Mouse (Mus musculus) retina, postnatal 1 day (tissue): ENCODE measurements around the gene Ttll13.
A peak's percentile ranks its signal among the peaks of the same experiment; 100 is the strongest.

Experiments
- DNase-seq: peaks from one replicate; pipeline ENCODE4 v3.0.0-alpha.2; 2012

The Ttll13 gene

DNA sequence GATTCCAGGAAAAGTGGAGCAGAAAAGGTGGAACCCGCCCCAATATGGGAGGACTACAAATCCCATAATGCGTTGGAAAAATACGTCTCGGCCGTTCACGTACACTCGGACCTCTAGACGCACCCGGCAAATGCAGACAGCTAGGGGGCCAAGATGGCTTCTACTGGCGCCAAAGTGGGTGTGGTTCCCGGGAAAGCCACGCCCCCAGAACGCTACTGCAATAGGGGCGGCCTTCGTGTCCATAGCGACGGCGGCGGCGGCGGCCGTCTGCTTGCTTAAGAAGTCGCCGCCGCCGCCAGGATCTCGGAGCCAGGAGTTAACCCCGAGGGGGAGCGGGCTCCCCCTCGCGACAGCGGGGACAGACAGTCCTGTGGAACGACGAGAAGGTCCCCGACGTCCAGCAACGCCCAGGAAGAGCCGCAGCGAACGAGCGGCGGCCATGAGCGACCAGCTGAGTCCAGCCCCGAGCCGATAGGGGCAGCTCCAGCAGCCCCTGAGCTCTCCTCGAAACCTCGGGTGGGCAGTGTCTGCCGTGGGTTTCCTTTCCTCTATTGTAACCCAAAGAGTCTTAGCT lies at the start of gene Ttll13:
Gene Ttll13, plus strand, starts transcription at position 229 of the 574 bp plus-strand sequence.
- DNase-seq: peak; percentile 99

DNA sequence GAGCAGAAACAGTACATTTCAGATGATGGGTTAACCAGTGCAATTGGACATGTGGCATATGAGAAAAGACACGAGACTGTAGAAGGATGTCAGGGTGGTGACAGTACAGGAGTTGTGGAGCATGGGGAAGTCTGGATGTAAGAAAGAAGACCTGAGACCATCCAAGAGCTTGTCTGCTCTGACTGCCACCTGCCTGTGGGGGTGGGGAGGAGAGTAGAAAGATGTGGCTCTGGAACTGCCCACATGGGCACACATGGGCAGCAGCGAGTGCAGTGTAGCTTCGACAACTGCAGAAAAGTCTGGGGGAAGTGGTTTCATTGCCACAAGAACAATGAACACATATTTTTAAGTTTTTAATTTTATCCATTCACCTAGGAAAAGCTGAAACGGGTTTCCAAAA lies 48.8 kb upstream of the Ttll13 start:
- DNase-seq: peak; percentile 52

DNA sequence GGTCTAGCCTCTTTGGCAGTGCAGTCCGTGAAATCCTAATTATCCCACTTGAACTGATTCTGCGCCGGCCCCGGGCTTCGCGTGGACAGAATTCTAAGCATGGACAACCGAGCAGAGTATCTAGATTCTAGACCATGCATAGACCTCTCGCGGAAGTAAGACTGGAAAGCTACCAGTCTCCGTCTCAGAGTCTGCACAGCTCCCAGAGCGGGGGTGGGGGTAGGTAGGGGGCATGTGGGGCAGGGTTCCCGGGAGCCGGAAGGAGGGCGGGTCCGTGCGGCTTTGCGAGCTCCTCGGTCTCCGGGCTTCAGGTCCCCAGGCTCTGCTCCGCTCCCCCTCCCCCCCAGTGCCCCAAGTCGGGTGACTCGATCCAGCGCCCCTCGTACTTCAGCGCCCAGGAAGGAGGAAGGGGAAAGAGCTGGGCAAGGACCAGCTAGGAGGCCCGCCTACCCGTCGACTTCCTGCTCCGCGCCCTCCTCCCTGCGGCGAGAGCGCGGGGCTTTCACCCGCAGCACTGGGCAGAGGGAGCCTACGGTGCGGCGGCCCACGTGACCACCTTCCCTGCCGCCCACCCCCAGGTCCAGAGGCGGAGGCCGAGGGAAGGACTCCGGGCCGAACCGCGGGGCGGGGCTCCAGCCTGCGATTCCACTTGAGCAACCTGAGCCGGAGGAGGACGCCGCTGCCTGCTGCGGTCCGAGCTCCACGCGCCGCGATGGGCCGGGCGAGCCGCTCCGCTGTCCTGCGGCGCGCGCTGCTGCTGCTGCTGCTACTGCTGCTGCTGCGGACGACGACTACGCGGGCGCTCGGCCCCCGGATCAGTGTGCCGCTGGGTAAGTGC lies 48.0 kb upstream of the Ttll13 start:
- peak; percentile 93 for DNase-seq

DNA sequence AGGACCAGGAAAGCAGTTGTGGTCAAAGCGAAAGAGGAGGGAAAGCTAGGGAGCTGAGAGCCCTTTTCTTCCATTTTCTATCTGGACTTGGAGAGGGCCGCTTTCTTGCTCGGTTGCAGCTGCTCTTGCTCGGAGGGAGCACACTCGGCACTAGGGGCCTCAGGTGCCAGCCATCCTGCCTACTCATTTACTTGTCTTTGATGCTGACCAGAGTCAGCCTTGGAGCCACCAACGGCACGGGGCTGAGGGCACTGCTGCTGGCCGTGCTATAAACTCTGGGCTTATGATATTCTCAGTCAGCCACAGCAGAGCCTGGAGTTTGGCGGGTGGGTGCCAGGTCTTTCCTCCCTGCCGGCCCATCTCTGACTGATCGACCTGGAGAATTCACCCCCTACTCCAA lies 47.3 kb upstream of the Ttll13 start:
- no peak for DNase-seq

DNA sequence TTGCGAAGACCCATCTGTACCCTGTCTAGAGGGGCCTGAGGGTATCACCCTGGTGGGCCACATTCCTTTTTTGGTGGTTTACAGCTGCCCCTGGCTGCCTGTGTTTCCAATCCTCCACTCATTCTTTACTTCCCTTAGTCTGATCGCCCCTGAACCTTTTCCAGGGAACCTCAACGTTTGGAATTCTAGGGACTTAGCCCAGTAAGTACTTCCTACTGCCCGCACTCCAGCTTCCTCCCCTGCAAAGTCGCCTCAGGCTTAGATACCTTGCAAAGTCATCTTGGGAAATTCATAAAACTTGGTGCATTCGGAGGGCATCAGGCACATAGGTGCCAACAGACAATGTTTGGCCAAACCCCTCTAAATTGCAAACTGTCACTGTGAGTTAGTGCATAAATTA lies 46.9 kb upstream of the Ttll13 start:
- no peak for DNase-seq

DNA sequence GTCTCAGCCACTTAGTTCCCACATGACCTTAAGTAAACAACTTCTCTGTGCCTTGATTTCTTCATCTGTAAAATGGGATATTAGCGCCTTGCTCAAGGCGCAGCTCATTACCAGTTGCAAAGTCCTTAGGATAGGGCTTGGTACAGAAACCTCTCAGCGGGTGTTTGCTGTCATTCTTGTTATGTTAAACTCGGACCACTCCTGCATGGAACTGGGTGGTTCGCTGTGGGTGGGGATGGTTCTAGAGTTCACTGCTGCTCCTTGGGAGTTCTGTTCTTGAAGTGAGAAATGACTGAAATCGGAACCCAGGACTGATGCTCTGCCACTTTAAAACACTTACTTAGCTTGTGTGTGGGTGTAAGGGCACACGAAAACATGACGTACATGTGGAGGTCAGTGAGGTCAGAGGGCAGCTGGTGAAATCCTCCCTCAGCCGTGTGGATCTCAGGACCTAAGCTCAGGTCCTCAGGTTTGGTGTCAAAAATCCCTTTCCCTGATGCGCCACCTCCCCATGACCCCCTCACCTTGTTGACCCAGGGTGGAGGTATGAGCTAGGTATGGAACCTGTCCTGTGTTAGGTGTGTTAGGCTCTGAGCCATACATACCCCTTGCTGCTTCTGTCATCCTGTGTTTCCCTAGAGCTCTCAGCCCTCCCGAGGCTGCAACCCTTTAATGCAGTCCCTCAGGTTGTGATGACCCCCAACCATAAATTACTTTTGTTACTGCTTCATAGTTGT lies 46.2 kb upstream of the Ttll13 start:
- DNase-seq: no peak

DNA sequence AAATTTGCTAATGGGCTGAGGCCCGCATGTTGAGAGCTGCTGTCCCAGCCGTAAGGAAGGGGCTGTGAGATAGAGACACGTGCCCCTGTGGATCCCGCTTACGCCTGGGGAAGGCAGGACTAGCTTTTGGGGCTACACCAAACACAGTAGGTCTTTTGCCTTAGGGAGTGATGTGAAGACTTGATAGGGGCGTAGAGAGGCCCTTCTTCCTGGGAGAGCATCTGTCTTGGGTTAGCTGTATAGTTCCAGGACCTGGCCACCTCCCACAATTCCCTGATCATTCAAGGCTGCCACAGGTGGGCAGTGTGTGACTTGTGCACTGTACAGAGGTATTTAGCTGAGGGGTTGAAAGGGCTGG lies 45.6 kb upstream of the Ttll13 start:
- DNase-seq: no peak

DNA sequence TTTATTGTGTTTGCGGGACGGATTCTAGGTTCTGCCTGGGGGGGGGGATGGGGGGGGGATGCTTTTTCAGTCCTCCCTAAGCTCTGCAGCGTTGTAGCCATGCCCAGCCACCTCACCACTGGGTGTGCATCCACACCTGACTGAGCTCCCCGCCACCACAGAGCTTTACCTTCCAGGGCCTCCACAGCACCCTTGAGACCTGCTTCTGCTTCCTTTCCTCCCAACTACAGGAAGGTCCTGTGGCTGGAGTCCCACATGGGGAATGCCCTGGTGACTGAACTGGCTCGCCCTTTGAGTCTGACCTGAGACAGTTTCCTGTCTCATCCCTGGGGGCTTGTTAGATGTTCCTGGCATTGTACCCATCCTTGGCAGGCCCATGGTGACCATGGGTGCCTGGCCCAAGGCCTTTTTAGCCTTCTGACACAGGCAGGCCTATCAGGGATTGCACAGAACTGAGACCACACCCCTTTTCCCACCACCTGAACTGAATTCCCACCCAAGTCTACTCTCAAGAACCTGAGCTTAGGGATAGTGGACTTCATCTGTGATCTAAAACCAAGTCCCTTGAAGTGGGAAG lies 45.1 kb upstream of the Ttll13 start:
- no peak for DNase-seq

DNA sequence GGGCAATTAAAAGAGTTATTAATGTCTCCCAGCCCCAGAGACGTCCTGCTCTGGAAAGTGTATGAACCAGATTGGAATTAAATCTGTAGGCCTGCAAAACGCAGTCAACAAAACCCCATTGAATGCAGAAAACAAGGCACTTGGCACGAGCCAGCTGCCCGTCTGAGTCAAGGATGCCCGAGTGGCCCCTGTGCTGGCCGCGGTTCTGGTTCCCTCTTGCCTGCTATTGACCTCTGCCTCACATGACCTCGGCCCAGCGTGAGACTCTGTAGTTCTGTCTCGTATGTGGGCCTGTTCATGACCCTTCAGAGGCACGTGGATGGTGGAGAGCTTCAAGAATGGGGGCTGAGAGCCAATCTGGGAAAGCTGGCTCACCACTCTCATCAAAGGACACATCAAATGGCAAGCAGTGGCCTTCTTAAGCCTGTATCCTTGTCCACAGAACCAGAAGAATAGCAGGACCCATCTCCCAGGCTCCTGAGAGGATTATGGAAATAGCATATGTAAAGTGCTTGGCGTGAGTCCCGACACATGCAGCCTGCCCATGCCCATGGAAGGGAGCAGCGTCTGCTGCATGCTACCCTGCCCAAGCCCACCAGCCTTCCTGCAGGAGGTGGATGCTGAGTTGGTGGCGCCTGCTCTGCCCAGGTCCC lies 44.2 kb upstream of the Ttll13 start:
- DNase-seq: no peak

DNA sequence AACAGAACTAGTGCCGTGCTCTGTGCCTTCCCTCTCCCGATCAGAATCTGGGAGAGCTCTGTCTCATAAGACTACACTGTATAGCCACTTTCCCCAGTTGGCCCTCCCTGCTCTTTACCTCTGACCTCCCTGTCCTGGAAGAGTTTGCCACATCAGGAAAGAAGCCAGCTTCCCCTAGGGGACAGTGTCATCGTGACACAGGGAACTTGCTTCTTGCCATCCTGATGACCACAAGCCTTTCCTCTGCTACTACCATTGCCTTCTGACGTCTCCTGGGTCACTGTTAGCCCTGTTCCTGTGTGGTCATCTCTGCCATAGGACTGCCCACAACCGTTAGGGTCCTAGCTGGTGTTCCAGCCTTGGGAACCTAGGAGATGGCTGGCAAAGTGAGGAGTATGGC lies 43.2 kb upstream of the Ttll13 start:
- no peak for DNase-seq

DNA sequence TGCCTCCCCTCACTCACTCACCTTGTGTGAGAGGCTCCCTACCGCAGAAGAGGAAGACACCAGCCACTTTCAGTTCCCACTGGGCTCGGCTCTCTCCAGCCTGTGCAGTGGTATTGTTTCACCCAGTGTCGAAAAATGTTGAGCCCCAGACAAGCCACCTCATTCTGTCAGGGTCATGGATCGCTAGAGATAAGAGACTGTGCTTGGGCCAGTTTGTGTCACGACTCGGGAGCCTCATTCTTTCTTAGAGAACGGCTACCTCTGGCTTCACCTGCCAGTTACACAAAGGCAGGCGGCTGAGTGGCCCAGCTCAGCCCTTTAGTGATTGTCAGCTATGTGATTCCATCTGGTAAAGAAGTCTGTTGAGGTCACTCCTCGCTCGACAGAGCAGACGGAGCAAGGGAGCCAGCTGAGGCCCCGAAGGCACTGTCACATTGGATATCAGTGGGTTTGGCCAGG lies 42.5 kb upstream of the Ttll13 start:
- peak; percentile 79 for DNase-seq

DNA sequence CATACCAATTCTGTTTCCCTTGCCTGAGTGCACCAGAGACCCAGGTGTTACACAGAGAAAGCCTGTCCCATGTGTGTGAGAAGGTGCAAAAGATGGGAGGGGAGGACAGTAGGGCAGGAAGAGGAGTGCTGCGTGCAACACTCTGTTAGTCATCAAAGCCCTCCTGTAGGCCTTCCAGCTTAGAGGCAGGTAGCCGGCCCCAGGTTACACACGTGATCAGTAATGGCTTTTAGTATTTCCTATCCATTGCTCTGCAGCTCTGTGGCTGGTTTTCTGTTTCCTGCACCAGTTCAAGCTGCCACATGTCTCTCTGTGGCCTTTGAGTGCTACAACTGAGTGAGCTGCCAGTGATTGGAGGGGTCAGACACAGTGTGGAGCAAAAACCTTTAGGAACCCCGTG lies 41.8 kb upstream of the Ttll13 start:
- no peak for DNase-seq

DNA sequence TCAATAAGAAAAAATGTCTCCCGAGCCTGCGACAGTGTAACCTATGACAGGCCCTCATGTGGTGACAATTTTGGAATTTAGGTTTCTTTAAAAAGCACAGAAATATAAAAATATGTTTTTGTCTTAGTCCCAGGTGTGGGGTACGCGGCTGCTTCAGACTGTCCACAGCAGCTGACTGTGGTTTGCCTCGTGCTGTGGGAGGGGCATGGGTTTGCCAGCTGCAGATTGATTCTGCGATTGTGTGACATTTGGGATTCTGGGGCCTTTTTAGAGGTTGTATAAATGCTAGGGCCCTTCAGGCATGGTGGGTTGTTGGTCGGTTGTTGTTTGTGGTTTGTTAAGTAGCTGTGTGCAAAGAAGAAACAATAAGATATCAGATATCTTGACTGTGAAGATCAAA lies 41.2 kb upstream of the Ttll13 start:
- DNase-seq: no peak

DNA sequence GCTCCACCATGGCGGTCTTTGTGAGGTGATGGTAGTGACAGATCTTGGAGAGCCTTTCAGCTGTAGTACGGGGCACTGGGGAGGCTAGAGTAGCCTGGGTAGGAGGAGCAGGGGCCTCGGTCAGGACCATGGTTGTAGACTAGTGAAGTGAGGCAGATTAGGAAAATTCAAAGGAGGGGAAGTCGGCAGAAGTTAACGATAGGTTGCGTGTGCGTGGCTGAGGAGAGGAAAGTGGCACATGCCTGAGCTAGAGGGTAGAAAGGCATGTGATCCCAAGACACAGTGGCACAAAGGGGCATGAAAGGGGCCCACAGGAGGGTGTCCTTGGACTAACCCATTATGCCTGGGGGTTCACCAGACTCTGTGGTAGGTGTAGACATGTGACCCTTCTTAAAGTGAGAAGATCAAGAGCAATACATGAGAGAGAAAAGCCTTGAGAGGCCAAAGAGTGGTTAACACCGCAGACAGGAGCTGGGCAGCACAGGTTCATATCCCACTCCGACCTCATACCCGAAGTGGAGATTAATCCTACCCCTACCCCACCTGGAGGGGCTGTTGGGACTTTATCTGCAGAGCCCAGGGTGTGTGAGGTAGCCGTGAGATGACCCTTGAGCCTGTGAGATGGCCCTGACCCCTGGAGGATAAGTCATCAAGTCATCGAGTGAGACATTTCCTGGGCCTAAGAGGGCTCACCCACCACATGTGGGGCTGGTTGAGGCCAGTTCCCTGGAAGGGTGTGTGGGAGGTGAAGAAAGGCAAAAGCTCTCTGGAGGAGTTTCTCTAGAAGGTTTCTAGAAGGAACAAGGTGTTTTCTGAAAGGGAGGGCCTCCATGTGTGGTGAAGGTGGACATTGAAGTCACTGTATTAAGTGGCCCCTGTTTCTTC lies 40.2 kb upstream of the Ttll13 start:
- DNase-seq: no peak

DNA sequence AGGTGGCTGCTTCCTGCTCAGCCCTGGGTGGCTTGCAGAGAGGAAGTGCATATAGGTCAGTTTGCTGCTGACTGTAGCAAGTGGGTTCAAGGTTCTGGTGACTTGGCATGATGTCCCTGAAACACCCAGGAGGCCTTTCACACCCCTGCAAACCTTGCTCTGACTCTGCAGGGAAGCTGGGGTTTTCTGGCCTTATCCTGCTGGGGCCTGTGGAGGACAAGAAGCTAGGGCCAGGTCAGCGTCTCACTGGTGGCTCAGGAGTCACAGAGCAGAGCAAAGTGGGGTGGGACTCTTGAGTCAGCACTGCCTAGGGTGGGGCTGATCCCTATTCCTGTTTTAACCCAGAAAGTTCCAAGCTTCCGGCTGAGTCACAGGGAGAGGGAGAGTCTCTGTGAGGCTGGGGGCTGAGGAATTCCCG lies 38.9 kb upstream of the Ttll13 start:
- no peak for DNase-seq

DNA sequence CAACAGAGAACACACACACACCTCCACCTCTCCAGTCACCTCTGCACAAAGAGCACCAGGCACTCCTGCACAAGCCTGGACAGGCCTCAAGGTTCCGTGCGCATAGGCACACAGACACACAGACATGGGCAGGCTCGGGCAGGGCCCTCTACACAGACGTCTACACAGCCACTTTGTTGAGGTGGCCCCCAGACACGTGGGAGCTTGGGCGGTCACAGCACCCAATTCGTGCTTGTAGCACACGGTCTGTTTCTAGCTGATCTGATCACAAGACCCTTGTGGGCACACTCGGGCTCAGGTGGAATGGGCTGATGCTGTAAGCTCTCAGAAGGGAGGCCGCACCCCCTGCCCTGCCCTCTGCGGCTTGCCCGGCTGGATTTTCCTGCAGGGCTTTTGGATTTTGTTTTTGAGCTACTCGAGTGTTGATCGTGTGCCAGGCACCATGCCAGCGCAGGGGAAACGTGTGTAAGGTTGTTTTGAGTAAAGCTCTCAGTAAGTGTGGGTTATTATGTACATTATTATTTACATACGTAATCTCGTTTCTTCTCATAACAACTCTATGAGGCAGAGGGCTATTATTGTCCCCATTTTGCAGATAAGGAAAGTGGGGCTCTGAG lies 38.0 kb upstream of the Ttll13 start:
- no peak for DNase-seq

DNA sequence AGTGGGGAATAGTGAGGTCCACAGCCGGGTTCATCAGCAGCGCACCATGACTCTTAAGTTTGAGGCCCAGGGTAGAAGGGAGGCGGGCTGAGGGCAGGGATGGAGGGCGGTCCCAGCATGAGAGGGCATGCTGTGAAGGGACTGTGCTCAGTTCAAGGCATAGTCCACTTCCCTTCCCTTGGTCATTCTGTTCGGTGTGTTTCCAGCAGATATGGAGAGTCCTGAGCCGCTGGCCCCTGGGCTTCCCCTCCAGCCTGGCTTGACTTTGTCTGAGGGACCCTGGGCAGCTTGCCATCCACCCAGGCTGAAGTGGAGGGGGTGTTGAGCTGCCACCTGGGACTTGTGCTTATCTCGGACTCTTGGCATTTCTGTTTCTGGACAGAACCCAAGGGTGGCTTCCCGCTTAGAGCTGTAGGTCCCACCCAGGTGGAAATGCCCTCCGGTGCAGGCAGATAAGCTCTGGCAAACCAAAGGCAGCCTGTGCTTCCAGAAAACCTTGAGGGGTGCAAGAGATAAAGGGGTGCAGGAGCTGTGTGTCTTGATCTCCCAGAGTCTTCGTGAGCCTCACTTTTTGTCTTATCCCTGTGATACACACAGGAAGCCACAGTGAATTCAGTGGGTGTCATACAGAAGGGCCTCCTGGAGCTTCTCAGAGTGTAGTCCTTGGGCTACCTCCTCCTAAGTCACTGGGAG lies 37.3 kb upstream of the Ttll13 start:
- no peak for DNase-seq

DNA sequence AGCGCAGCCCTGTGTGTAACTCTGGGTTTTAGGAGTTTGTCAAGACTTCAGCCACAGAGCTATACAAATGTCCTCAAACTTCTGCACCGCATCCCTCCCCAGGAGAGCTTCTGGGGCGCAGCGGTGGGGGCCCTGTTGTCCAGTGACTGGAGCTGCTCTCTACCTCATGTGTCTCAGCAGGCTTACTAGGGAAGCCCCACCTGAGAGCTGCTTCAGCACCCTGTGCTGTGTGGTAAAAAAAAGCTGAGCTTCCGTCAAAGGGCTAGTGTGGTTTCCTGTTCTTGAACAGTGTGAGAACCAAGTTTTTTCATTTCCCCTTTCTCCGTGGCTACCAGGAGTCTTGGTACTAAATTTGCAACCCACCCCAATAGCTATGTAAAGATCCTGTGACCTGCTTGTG lies 36.5 kb upstream of the Ttll13 start:
- DNase-seq: no peak

DNA sequence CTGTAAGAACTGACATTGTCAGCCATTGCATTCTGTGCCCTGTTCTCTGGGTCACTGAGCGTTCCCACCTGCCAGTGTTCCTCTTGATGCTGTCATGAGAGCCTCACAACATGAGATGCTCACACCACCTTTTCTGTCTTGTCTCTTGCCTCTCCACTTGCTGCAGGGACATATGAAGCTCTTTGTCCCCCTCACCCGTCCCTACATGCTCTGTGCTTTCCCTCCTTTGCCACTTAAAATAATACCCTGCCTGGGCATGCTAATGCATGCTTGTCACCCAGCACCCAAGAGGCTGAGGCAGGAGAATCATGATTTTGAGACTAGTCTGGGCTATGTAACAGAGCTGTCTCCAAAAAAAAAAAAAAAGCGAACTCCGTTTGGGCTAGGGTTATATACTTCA lies 35.2 kb upstream of the Ttll13 start:
- no peak for DNase-seq

DNA sequence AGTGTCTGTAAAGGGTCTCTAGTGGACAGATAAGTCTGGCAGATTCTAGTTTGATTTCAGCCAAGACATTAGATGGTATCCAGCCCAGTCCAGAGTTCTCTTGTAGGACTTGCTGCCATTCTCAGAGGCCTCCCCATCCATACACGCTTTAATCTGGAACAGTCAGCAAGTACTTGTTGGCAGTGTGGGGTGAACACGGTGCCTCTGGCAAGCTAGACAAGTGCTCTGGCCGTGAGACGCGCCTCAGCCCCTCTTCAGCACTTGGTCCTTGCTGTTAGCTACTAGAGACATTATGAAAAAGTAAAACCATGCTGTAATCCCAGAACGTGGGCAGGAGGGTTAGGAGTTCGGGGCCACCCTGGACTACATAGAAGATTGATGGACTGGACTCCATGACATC lies 32.6 kb upstream of the Ttll13 start:
- DNase-seq: no peak

DNA sequence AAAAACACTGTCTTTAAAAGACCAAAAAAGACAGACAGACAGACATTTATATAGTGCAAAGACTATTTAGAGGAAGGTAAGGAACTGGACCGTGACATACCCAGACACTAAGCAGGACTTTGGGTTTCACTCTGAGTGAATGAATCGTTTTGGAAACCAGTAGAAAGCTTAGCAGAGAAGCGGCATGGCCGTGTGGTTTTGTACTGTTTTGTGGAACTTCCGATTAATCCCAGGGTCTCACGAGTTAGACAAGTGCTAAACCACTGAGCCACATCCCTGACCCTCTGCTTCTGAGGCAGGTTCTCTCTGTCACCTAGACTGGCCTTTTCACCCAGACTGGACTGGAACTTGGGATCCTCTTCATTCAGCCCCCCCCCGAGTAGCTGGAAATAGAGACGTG lies 31.7 kb upstream of the Ttll13 start:
- DNase-seq: no peak
